Mouse (Mus musculus): ENCODE measurements at regions not wholly inside any gene's neighbourhood (a gene's known extent, or its start where the extent isn't known, plus 50 kb on each side); places are given as distances from the start of the nearest gene placed in this dataset.
"Not testable (repeated sequence)": the region's sequence is repeated elsewhere in the genome, so short reads cannot be mapped to it uniquely, and the experiment has no call there.

- not testable (repeated sequence) for DNase-seq
Observed at GRCm38 (mm10) chrX:50600262-50600661, 172.0 kb upstream of the Olfr1324 start.

GRCm38 (mm10) chrX:50599780-50600179 is 171.5 kb upstream of the Olfr1324 start:
- DNase-seq, result no peak

GRCm38 (mm10) chrX:50597626-50598025 is 169.3 kb upstream of the Olfr1324 start:
- DNase-seq, result not testable (repeated sequence)

GRCm38 (mm10) chrX:50597105-50597504 is 168.8 kb upstream of the Olfr1324 start:
- no peak for DNase-seq

- not testable (repeated sequence) for DNase-seq
Observed at GRCm38 (mm10) chrX:50594976-50595375, 166.7 kb upstream of the Olfr1324 start.

- DNase-seq, result no peak
Observed at GRCm38 (mm10) chrX:50591477-50591876, 163.2 kb upstream of the Olfr1324 start.

- no peak for DNase-seq
Observed at GRCm38 (mm10) chrX:50590673-50591341, 162.5 kb upstream of the Olfr1324 start.

GRCm38 (mm10) chrX:50588892-50589291 is 160.6 kb upstream of the Olfr1324 start:
- no peak for DNase-seq

- no peak for DNase-seq
Observed at GRCm38 (mm10) chrX:50583741-50584580, 155.7 kb upstream of the Olfr1324 start.

GRCm38 (mm10) chrX:50580200-50580599 is 151.9 kb upstream of the Olfr1324 start:
- no peak for DNase-seq

GRCm38 (mm10) chrX:50576824-50577223 is 148.5 kb upstream of the Olfr1324 start:
- DNase-seq, result no peak

GRCm38 (mm10) chrX:50572191-50573095 is 144.1 kb upstream of the Olfr1324 start:
- DNase-seq, result not testable (repeated sequence)

- no peak for DNase-seq
Observed at GRCm38 (mm10) chrX:50569087-50569486, 140.8 kb upstream of the Olfr1324 start.

- DNase-seq, result no peak
Observed at GRCm38 (mm10) chrX:50566345-50566744, 138.0 kb upstream of the Olfr1324 start.

- DNase-seq, result not testable (repeated sequence)
Observed at GRCm38 (mm10) chrX:50565031-50565430, 136.7 kb upstream of the Olfr1324 start.

GRCm38 (mm10) chrX:50560915-50561314 is 132.6 kb upstream of the Olfr1324 start:
- no peak for DNase-seq

- no peak for DNase-seq
Observed at GRCm38 (mm10) chrX:50550297-50550696, 122.0 kb upstream of the Olfr1324 start.

GRCm38 (mm10) chrX:50549713-50550112 is 121.4 kb upstream of the Olfr1324 start:
- no peak for DNase-seq

GRCm38 (mm10) chrX:50537785-50538159 is 109.5 kb upstream of the Olfr1324 start:
- not testable (repeated sequence) for DNase-seq

GRCm38 (mm10) chrX:50537122-50537784 is 109.0 kb upstream of the Olfr1324 start:
- peak; percentile 65 for DNase-seq

- DNase-seq, result no peak
Observed at GRCm38 (mm10) chrX:50504047-50504446, 75.7 kb upstream of the Olfr1324 start.

- DNase-seq, result no peak
Observed at GRCm38 (mm10) chrX:50501181-50501580, 72.9 kb upstream of the Olfr1324 start.
